Mouse (Mus musculus) kidney, adult 2 months (tissue): ENCODE results near the gene Pip5kl1.

Source experiments
- CTCF ChIP-seq: fragments of 200-500 bp; conservative IDR thresholded peaks from 2 replicates; pipeline ENCODE4 v1.5.1; 2011; ENCODE audit warnings: low read depth, mild to moderate bottlenecking, control low read depth, low read length, moderate library complexity, mixed read lengths; ENCODE audit not compliant: insufficient read depth, insufficient read length
- POLR2A ChIP-seq: fragments of 200-500 bp; IDR thresholded peaks from one replicate; pipeline ENCODE4 v1.6.1; 2011; ENCODE audit warnings: low read depth, low read length, control low read depth

- no peak for TF ChIP-seq CTCF
- no peak for TF ChIP-seq POLR2A
Observed at GRCm38 (mm10) chr2:32536086-32536633, 38.4 kb upstream of the Pip5kl1 start.
